Mouse (Mus musculus) hindbrain, embryonic 16.5 days (tissue): ENCODE results near the gene Rrad. TPM values are rescaled to one million over a fixed set of nuclear protein-coding genes. Genes with fewer than 3 reads are reported as not detected.
"Not testable (repeated sequence)": the region's sequence is repeated elsewhere in the genome, so short reads cannot be mapped to it uniquely, and the experiment has no call there.

Source experiments
- ATAC-seq: fragments of 200-750 bp; cut with Nextera tagmentation; 2 replicates; pipeline ENCODE4 v1.8.0; 2017; ENCODE audit warnings: moderate TSS enrichment, moderate library complexity
- H3K27ac ChIP-seq: fragments of 300-500 bp; sonication (generic); 2 replicates; pipeline ENCODE4 v1.5.1; 2014; ENCODE audit warnings: low read depth, mild to moderate bottlenecking, control low read depth, low read length, moderate library complexity
- H3K27me3 ChIP-seq: fragments of 300-500 bp; sonication (generic); replicated peaks from 2 replicates; pipeline ENCODE4 v1.6.1; 2014; ENCODE audit warnings: low read length; ENCODE audit not compliant: control insufficient read depth, insufficient read depth
- H3K36me3 ChIP-seq: fragments of 300-500 bp; sonication (generic); 2 replicates; pipeline ENCODE4 v1.6.1; 2014; ENCODE audit warnings: mild to moderate bottlenecking, low read length, moderate library complexity, mixed read lengths; ENCODE audit not compliant: control insufficient read depth, insufficient read depth
- H3K4me1 ChIP-seq: fragments of 300-500 bp; sonication (generic); 2 replicates; pipeline ENCODE4 v1.6.1; 2014; ENCODE audit warnings: low read depth, low read length; ENCODE audit not compliant: control insufficient read depth, insufficient read depth
- H3K4me2 ChIP-seq: fragments of 300-500 bp; sonication (generic); 2 replicates; pipeline ENCODE4 v1.6.1; 2014; ENCODE audit warnings: mild to moderate bottlenecking, low read length, control low read depth, moderate library complexity
- H3K4me3 ChIP-seq: fragments of 300-500 bp; sonication (generic); 2 replicates; pipeline ENCODE4 v1.5.1; 2014; ENCODE audit warnings: mild to moderate bottlenecking, low read length, control low read depth, moderate library complexity
- H3K9ac ChIP-seq: fragments of 300-500 bp; sonication (generic); 2 replicates; pipeline ENCODE4 v1.6.1; 2014; ENCODE audit warnings: low read depth, mild to moderate bottlenecking, control low read depth, low read length, moderate library complexity
- H3K9me3 ChIP-seq: fragments of 300-500 bp; sonication (generic); 2 replicates; pipeline ENCODE4 v1.6.1; 2014; ENCODE audit warnings: mild to moderate bottlenecking, low read length, moderate library complexity; ENCODE audit not compliant: control insufficient read depth
- WGBS: fragments of 180-500 bp; shearing (Covaris S2); extraction: QIAGEN DNeasy Blood & Tissue Kit; methylation state at CpG from one replicate; pipeline ENCODE4 v1.1.7; 2014; 5-methylcytosine and 5-hydroxymethylcytosine counted together
- polyA plus RNA-seq: library from polyadenylated mRNA; unstranded; fragments of >200 nt; fragmentation: Nextera tagmentation; extraction: Ambion mirVana; gene quantifications from 2 replicates; pipeline ENCODE4 v1.2.1, GENCODE M21; 2015

Gene Rrad
- polyA plus RNA-seq: 3.0 and 4.8 TPM in 2 replicates

DNA sequence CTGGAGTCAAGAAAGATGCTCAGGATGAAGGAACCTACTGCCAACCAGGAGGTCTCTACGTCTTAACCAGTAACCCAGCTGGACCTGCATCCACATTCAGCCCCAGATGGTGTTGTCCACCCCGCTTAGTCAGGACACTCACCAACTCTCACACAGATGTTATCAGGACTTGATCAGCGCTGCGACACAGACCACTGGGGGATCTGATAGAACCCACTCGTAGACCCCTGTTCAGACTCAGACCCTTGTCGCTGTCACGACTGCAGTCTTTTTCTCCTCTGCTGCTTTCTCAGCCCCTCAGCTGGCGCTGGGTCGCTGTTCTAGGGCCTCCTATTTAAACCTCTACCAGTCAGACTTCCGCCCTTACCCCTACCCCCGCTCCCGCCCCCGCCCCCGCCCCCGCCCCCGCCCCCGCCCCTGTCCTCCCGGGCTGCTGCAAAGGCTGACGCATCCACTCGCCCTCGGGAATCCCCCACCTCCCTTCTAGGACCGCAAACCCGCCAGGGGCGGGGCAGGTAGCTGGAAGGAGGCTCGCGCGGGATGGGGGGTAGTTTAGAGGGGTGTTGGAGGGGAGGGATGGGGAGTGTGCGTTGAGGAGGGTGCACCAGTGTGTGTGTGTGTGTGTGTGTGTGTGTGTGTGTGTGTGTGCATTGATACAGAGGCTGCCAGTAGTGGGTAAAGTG is at the start of gene Rrad:
Gene Rrad, minus strand, starts transcription at position 347 of the 683 bp plus-strand sequence.
- H3K9ac ChIP-seq: peak within 1 kb of the TSS; percentile 56
- under 1% methylated on average over 21 of the region's 28 CpGs for WGBS
- peak within 1 kb of the TSS; percentile 39 for H3K4me3 ChIP-seq
- peaks cover 13% of the 10 kb centered on the region for H3K27me3 ChIP-seq
- H3K36me3 ChIP-seq: peaks cover 9% of the 10 kb centered on the region; the same call in 1 of the 2 replicates
- H3K27ac ChIP-seq: no peak within 1 kb of the TSS
- H3K4me2 ChIP-seq: peak within 1 kb of the TSS; percentile 64
- H3K4me1 ChIP-seq: peaks cover 7% of the 10 kb centered on the region
- ATAC-seq: peak; percentile 38
- H3K9me3 ChIP-seq: no peaks in the 10 kb centered on the region

DNA sequence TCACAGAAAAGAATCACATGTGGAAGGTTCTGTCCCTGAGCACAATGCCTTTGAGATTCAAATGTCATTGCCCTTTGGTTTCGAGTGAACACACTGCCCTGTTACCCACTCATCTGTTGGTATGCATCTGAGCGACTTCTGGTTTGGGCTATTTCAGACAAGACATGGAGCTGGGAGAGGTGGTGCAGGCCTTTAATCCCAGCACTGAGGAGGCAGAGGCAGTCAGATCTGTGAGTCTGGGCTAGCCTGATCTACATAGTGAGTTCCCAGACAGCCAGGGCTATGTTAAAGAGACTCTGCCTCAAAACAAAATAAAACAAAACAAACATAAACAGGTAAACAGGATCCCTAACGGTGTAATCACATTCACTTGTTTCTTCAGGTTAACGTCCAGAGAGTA is 24.5 kb upstream of the Rrad start:
- no peak for ATAC-seq
- H3K9ac ChIP-seq: no peak overlapping the region
- no peaks in the 10 kb centered on the region for H3K4me1 ChIP-seq
- no peak overlapping the region for H3K4me2 ChIP-seq
- no peak overlapping the region for H3K4me3 ChIP-seq
- 82% methylated on average over 4 of the region's 4 CpGs for WGBS
- no peak overlapping the region for H3K27ac ChIP-seq
- H3K36me3 ChIP-seq: no peaks in the 10 kb centered on the region
- no peaks in the 10 kb centered on the region for H3K27me3 ChIP-seq
- no peaks in the 10 kb centered on the region for H3K9me3 ChIP-seq

GRCm38 (mm10) chr8:104654984-104655383 is 23.9 kb upstream of the Rrad start:
- no peaks in the 10 kb centered on the region for H3K4me1 ChIP-seq
- no peak overlapping the region for H3K9ac ChIP-seq
- WGBS: 2% methylated on average over 3 of the region's 3 CpGs
- no peaks in the 10 kb centered on the region for H3K27me3 ChIP-seq
- H3K27ac ChIP-seq: no peak overlapping the region
- H3K4me2 ChIP-seq: no peak overlapping the region
- ATAC-seq: peak; percentile 94
- no peaks in the 10 kb centered on the region for H3K9me3 ChIP-seq
- H3K4me3 ChIP-seq: no peak overlapping the region
- H3K36me3 ChIP-seq: no peaks in the 10 kb centered on the region

DNA sequence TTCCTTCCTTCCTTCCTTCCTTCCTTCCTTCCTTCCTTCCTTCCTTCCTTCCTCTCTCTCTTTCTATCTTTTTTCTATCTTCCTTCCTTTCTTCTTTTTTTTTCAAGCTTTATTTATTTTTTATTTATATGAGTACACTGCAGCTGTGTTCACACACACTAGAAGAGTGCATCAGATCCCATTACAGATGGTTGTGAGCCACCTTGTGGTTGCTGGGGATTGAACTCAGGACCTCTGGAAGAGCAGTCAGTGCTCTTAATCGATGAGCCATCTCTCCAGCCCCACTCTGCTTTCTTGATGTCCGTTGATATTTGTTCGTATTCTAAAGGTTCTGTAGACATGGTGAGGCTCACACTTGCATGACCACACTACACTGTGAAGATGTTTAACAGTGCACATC is 13.1 kb upstream of the Rrad start:
- not testable (repeated sequence) for H3K9ac ChIP-seq, H3K27ac ChIP-seq, H3K9me3 ChIP-seq, ATAC-seq, H3K36me3 ChIP-seq, H3K4me2 ChIP-seq, H3K4me3 ChIP-seq, H3K27me3 ChIP-seq
- WGBS: 66% methylated on average over 3 of the region's 3 CpGs
- peaks cover 17% of the 10 kb centered on the region for H3K4me1 ChIP-seq

GRCm38 (mm10) chr8:104642324-104642654 is 11.2 kb upstream of the Rrad start:
- WGBS: 76% methylated on average over 6 of the region's 6 CpGs
- Histone ChIP-seq H3K4me2 (peak overlapping the region; percentile 93), H3K36me3 (peaks cover 3% of the 10 kb centered on the region), H3K9ac (peak overlapping the region; percentile 89), H3K4me3 (peak overlapping the region; percentile 85), H3K27me3 (no peaks in the 10 kb centered on the region), H3K4me1 (peaks cover 17% of the 10 kb centered on the region), H3K27ac (peak overlapping the region; percentile 90), H3K9me3 (no peaks in the 10 kb centered on the region)
- peak; percentile 16; the same call in 1 of the 2 replicates for ATAC-seq

GRCm38 (mm10) chr8:104641426-104642323 is 10.5 kb upstream of the Rrad start, which contains the start of gene Ciao2b:
Gene Ciao2b, minus strand, starts transcription at chr8:104641965.
- Histone ChIP-seq H3K4me3 (peak within 1 kb of the TSS; percentile 85), H3K9ac (peak within 1 kb of the TSS; percentile 89), H3K36me3 (peaks cover 3% of the 10 kb centered on the region), H3K27ac (peak within 1 kb of the TSS; percentile 90), H3K4me1 (peaks cover 17% of the 10 kb centered on the region), H3K4me2 (peak within 1 kb of the TSS; percentile 93), H3K9me3 (no peaks in the 10 kb centered on the region), H3K27me3 (no peaks in the 10 kb centered on the region)
- peak; percentile 97 for ATAC-seq
- WGBS: 1% methylated on average over 66 of the region's 66 CpGs

DNA sequence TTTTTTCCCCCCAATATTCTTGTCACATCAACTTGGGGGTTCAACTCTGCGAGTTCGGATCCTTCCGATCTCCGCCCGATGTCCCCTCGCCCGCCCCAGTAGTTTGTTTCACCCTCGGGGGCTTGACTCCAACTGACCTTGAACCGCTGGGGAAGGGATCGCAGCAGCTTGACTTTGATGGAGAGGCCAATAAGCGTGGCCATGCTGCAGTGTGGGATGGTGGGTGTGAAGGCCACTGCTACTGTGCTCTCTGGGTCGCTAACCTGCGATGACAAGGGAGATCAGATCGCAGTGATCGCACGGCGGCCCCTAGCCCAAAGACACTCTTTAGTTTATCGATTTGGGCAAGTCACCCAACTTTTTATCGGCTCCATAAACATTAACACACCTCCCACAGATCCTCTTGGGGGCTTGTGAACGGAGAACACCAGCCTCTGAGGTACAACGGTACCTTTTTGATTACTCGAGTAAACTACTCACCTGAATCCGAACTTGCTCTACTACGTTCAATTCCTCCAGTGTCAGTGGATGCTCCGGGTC is 9.8 kb upstream of the Rrad start:
- ATAC-seq: 0 out of 2 replicates have a peak, but pooled peaks have one; percentile 13
- 15% methylated on average over 25 of the region's 25 CpGs for WGBS
- no peak overlapping the region for H3K27ac ChIP-seq
- H3K36me3 ChIP-seq: peaks cover 5% of the 10 kb centered on the region
- peak overlapping the region; percentile 89 for H3K9ac ChIP-seq
- H3K27me3 ChIP-seq: no peaks in the 10 kb centered on the region
- peak overlapping the region; percentile 85 for H3K4me3 ChIP-seq
- peak overlapping the region; percentile 90 for H3K4me2 ChIP-seq
- no peaks in the 10 kb centered on the region for H3K9me3 ChIP-seq
- H3K4me1 ChIP-seq: peaks cover 17% of the 10 kb centered on the region

DNA sequence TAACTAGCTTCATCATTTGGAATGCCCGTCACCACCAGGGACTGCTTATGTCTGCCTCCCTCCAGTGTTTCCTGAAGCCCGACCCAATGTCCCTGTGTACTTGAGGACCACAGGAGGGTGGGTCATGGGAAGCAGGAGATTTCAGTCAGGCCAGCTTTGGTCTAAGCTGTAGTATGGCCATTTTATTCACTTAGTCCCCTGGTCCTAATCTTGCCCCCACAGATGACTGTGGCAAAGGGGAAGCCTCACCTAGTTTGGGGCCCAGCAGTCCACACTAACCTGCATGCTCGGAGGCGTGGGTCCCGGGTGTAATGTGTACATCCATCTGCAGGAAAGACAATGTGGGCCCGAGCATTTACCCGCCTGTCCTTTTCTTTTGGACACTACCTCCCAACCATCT is 9.1 kb upstream of the Rrad start:
- H3K9ac ChIP-seq: 0 out of 2 replicates have a peak overlapping the region, but pooled peaks have one; percentile 89
- no peak overlapping the region for H3K27ac ChIP-seq
- H3K4me2 ChIP-seq: peak overlapping the region; percentile 90
- H3K27me3 ChIP-seq: no peaks in the 10 kb centered on the region
- H3K9me3 ChIP-seq: no peaks in the 10 kb centered on the region
- H3K36me3 ChIP-seq: peaks cover 10% of the 10 kb centered on the region
- peaks cover 17% of the 10 kb centered on the region for H3K4me1 ChIP-seq
- H3K4me3 ChIP-seq: peak overlapping the region; percentile 85; the same call in 1 of the 2 replicates
- no peak for ATAC-seq
- 85% methylated on average over 7 of the region's 7 CpGs for WGBS

DNA sequence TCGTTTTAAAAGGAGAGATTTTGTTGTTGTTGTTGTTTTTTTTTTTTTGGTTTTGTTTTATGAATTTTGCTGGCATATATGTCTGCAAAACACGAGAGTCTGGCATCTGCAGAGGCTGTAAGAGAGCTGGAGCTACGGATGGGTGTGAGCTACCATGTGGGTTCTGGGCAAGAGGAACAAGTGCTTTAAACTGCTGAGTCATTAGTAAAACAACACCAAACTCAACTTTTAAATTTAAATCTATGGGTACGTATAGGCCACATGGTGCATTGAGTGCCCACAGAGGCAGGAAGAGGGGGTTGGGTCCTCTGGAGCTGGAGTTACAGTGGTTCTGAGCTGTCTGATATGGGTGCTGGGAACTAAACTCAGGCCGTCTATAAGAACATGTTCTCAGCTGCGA is 6.9 kb upstream of the Rrad start:
- no peaks in the 10 kb centered on the region for H3K9me3 ChIP-seq
- no peak overlapping the region for H3K9ac ChIP-seq
- no peak overlapping the region for H3K4me2 ChIP-seq
- H3K27me3 ChIP-seq: no peaks in the 10 kb centered on the region
- 91% methylated on average over 6 of the region's 6 CpGs for WGBS
- H3K4me3 ChIP-seq: no peak overlapping the region
- peaks cover 17% of the 10 kb centered on the region for H3K4me1 ChIP-seq
- H3K36me3 ChIP-seq: peaks cover 12% of the 10 kb centered on the region
- no peak for ATAC-seq
- H3K27ac ChIP-seq: no peak overlapping the region
